Mouse (Mus musculus) stomach, postnatal 0 days (tissue): ENCODE data around the gene Gjc3. TPM values are rescaled to one million over a fixed set of nuclear protein-coding genes. Genes with fewer than 3 reads are reported as not detected.
A peak's percentile ranks its signal among the peaks of the same experiment; 100 is the strongest.
"Not testable (repeated sequence)": the region's sequence is repeated elsewhere in the genome, so short reads cannot be mapped to it uniquely, and the experiment has no call there.

Experiments used
- ATAC-seq: fragments of 200-750 bp; cut with Nextera tagmentation; 2 replicates; pipeline ENCODE4 v1.8.0; 2017; ENCODE audit not compliant: low FRiP score, low TSS enrichment
- DNase-seq: peaks from one replicate; pipeline ENCODE4 v3.0.0-alpha.2; 2016; ENCODE audit warnings: low spot score
- H3K27ac ChIP-seq: fragments of 300-500 bp; sonication (generic); replicated peaks from 2 replicates; pipeline ENCODE4 v1.5.1; 2014; ENCODE audit warnings: mild to moderate bottlenecking, control low read depth
- H3K27me3 ChIP-seq: fragments of 300-500 bp; sonication (generic); 2 replicates; pipeline ENCODE4 v1.6.1; 2014; ENCODE audit warnings: low read length; ENCODE audit not compliant: control insufficient read depth, insufficient read depth
- H3K36me3 ChIP-seq: fragments of 300-500 bp; sonication (generic); 2 replicates; pipeline ENCODE4 v1.6.1; 2014; ENCODE audit warnings: low read length, mixed read lengths; ENCODE audit not compliant: control insufficient read depth, insufficient read depth
- H3K4me1 ChIP-seq: fragments of 300-500 bp; sonication (generic); replicated peaks from 2 replicates; pipeline ENCODE4 v1.6.1; 2014; ENCODE audit warnings: antibody characterized with exemption; ENCODE audit not compliant: control insufficient read depth, insufficient read depth
- H3K4me2 ChIP-seq: fragments of 300-500 bp; sonication (generic); replicated peaks from 2 replicates; pipeline ENCODE4 v1.6.1; 2014; ENCODE audit warnings: low read depth, mild to moderate bottlenecking, control low read depth, moderate library complexity
- H3K4me3 ChIP-seq: fragments of 300-500 bp; sonication (generic); 2 replicates; pipeline ENCODE4 v1.5.1; 2014; ENCODE audit warnings: low read depth, low read length, control low read depth
- H3K9ac ChIP-seq: fragments of 300-500 bp; sonication (generic); 2 replicates; pipeline ENCODE4 v1.6.1; 2014; ENCODE audit warnings: mild to moderate bottlenecking, low read length, control low read depth, mixed read lengths
- H3K9me3 ChIP-seq: fragments of 300-500 bp; sonication (generic); 2 replicates; pipeline ENCODE4 v1.6.1; 2016; ENCODE audit warnings: low read length; ENCODE audit not compliant: control insufficient read depth
- CTCF ChIP-seq: IDR thresholded peaks from 2 replicates; pipeline ENCODE4 v1.5.1; 2016; ENCODE audit warnings: antibody characterized with exemption, low read depth, mild to moderate bottlenecking, moderate library complexity
- EP300 ChIP-seq: optimal IDR thresholded peaks from 2 replicates; pipeline ENCODE3; 2016; ENCODE audit warnings: antibody characterized with exemption
- WGBS: fragments of 180-500 bp; shearing (Covaris S2); extraction: QIAGEN DNeasy Blood & Tissue Kit; methylation state at CpG from one replicate; pipeline ENCODE4 v1.1.7; 2014; 5-methylcytosine and 5-hydroxymethylcytosine counted together
- polyA plus RNA-seq: library from polyadenylated mRNA; unstranded; fragments of >200 nt; fragmentation: Nextera tagmentation; extraction: Ambion mirVana; gene quantifications from 2 replicates; pipeline ENCODE4 v1.2.1, GENCODE M21; 2015

Gjc3 gene
- polyA plus RNA-seq, 1 experiment from 2014 or later: 0.92 TPM

DNA sequence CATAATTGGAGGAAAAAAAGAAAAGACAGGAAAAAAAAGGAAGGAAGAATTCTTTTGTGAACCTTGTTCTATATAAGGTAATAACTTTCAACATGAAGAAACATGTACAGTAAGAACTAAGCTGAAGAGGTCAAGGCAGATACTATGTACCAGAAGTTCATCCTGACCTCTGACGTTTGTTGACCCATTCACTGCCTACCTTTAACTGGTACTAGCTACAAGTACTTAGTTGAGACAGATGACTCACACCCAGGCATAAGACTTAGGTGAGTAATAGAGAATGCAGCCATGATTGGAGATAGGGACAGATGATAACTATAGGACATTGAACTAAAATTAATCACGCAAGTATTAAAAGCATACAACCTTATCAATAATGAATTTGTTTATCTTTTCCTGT, 26.4 kb downstream of the Gjc3 start:
- DNase-seq: no peak
- Histone ChIP-seq H3K9me3 (no peaks in the 10 kb centered on the region), H3K27ac (no peak overlapping the region), H3K27me3 (no peaks in the 10 kb centered on the region), H3K4me1 (no peaks in the 10 kb centered on the region; the same call in 1 of the 2 replicates), H3K9ac (no peak overlapping the region), H3K36me3 (no peaks in the 10 kb centered on the region), H3K4me3 (no peak overlapping the region), H3K4me2 (no peak overlapping the region)
- ATAC-seq: peak; percentile 82
- TF ChIP-seq EP300: no peak
- no peak for TF ChIP-seq CTCF
- WGBS: 65% methylated on average over 2 of the region's 2 CpGs

DNA sequence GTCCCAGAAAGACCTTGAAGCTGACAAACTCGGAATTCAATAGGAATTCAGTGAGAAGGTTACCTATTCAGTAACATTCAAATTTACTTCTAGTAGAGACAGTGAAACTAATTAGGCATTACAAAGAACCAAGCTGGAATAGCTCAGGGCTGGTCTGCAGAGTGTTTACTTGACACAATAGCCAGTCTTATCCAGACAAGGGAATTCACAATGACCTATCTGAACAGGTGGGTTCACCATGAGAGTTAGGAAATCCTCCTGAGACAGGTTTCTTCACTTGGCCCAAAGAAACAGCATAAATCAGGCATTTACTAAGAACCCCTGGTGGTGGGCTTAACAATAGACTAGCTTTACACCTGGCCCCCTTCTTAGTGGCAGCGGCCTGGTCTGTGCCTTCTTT, 29.0 kb downstream of the Gjc3 start:
- DNase-seq, H3K27ac ChIP-seq, H3K4me3 ChIP-seq, H3K4me1 ChIP-seq, H3K4me2 ChIP-seq, H3K27me3 ChIP-seq, ATAC-seq, H3K9me3 ChIP-seq, H3K9ac ChIP-seq, H3K36me3 ChIP-seq: not testable (repeated sequence)
- WGBS: 66% methylated on average over 2 of the region's 2 CpGs

DNA sequence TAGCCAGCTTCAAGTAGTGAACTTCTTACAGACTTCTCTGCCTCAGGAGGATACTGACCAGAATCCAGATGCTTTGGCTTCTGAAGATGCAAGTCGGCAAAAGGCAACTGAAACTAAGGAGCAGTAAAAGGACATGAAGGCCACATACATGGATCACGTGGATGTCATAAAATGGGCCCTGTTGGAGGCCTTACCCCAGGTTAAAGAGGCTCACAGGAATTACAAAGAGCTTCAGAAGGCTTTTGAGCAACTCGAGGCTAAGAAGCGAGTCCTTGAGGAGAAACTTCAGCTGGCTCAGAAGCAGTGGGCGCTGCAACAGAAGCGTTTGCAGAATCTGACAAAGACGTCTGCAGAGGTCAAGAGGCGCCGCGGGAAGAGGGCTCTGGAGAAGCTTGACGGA, 34.5 kb downstream of the Gjc3 start:
- no peak for TF ChIP-seq EP300
- no peak for TF ChIP-seq CTCF
- no peak for ATAC-seq
- H3K9me3 ChIP-seq: no peaks in the 10 kb centered on the region
- H3K27ac ChIP-seq: no peak overlapping the region
- WGBS: 79% methylated on average over 11 of the region's 11 CpGs
- H3K4me2 ChIP-seq: no peak overlapping the region
- no peaks in the 10 kb centered on the region for H3K36me3 ChIP-seq
- no peak overlapping the region for H3K4me3 ChIP-seq
- no peak for DNase-seq
- no peaks in the 10 kb centered on the region for H3K4me1 ChIP-seq
- no peak overlapping the region for H3K9ac ChIP-seq
- no peaks in the 10 kb centered on the region for H3K27me3 ChIP-seq

DNA sequence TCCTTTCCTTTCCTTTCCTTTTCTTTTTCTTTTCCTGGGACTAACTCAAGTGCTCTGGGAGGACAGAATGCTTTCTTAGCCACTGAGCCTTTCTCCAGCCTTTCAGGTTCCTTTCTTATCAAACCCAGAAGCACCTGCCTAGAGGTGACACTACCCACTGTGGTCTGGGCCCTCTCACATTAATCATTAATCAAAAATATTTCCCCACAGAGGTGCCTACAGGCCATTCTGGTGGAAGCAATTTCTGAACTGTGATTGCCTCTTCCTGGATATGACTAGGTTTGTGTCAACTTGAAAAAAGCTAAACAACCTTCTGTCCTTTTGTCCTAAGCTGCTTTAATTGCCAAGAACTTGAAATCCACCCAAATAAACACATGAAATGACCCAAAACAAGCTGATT, 40.7 kb downstream of the Gjc3 start:
- Histone ChIP-seq H3K4me1 (no peaks in the 10 kb centered on the region), H3K27me3 (no peaks in the 10 kb centered on the region), H3K4me2 (no peak overlapping the region), H3K4me3 (no peak overlapping the region), H3K36me3 (no peaks in the 10 kb centered on the region), H3K9me3 (no peaks in the 10 kb centered on the region), H3K27ac (peak overlapping the region; percentile 75), H3K9ac (no peak overlapping the region)
- DNase-seq: peak; percentile 27
- TF ChIP-seq EP300: no peak
- no peak for TF ChIP-seq CTCF
- peak; percentile 86 for ATAC-seq

DNA sequence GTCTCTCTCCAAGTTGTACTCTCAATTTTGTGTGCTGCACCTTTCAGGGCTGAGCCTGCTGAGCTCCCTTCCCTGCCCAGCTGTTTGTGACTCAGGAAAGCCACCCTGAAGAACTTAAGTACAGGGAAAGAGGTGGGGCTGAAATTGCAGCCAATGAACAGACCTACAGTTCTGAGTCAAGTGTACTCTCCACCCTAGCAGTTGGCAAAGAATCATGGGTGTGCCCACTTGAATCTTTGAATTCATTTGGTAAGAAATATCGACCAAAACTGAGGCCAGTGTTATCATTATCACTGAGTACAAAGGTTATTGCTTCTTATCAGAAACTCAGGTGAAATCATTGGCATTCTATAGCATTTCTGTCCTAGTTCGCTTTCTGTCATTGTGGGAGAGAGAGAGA, 41.4 kb downstream of the Gjc3 start, which contains the start of gene Cyp3a13:
TSS of gene Cyp3a13 (minus strand) at position 88 of the 400 bp plus-strand sequence.
- H3K27me3 ChIP-seq: no peaks in the 10 kb centered on the region
- H3K4me2 ChIP-seq: peak within 1 kb of the TSS; percentile 33
- TF ChIP-seq CTCF (no peak), EP300 (no peak)
- peak within 1 kb of the TSS; percentile 75 for H3K27ac ChIP-seq
- H3K4me1 ChIP-seq: no peaks in the 10 kb centered on the region
- no peak within 1 kb of the TSS for H3K9ac ChIP-seq
- DNase-seq: peak; percentile 79
- H3K9me3 ChIP-seq: no peaks in the 10 kb centered on the region
- H3K4me3 ChIP-seq: peak within 1 kb of the TSS; percentile 23; the same call in 1 of the 2 replicates
- 31% methylated on average over 2 of the region's 2 CpGs for WGBS
- no peaks in the 10 kb centered on the region for H3K36me3 ChIP-seq
- peak; percentile 98 for ATAC-seq

DNA sequence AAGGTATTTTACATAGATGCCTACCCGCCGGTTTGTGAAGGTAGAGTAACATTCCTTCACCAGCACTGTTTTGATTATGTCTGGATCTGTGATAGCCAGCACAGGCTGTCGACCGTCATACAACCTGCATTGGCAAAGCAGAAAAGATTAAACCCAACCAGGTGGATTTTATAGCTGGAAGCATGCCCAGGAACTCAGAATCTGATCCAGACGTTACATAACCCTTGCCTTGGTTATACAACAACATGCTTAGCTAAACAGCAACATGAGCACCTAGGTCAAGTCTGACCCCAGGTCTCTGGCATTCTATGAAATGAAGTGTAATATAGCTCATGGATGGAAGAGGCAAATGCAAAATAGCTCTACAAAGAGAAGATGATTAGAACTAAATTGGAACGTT, 47.3 kb downstream of the Gjc3 start:
- no peak overlapping the region for H3K27ac ChIP-seq
- no peaks in the 10 kb centered on the region for H3K27me3 ChIP-seq
- no peak for TF ChIP-seq CTCF
- TF ChIP-seq EP300: no peak
- no peak overlapping the region for H3K4me2 ChIP-seq
- H3K4me3 ChIP-seq: no peak overlapping the region
- ATAC-seq (no peak), DNase-seq (no peak)
- H3K9ac ChIP-seq: no peak overlapping the region
- H3K9me3 ChIP-seq: no peaks in the 10 kb centered on the region
- H3K4me1 ChIP-seq: no peaks in the 10 kb centered on the region
- 51% methylated on average over 6 of the region's 6 CpGs for WGBS
- H3K36me3 ChIP-seq: no peaks in the 10 kb centered on the region
